Mouse (Mus musculus): Measurements from ENCODE around the gene Isoc2b. TPM values are rescaled to one million over a fixed set of nuclear protein-coding genes. Genes with fewer than 3 reads are reported as not detected.
A peak's percentile ranks its signal among the peaks of the same experiment; 100 is the strongest.
"Not testable (repeated sequence)": the region's sequence is repeated elsewhere in the genome, so short reads cannot be mapped to it uniquely, and the experiment has no call there.

Gene Isoc2b
- polyA plus RNA-seq, 1 experiment from 2014 or later, result 2.4 TPM

DNA sequence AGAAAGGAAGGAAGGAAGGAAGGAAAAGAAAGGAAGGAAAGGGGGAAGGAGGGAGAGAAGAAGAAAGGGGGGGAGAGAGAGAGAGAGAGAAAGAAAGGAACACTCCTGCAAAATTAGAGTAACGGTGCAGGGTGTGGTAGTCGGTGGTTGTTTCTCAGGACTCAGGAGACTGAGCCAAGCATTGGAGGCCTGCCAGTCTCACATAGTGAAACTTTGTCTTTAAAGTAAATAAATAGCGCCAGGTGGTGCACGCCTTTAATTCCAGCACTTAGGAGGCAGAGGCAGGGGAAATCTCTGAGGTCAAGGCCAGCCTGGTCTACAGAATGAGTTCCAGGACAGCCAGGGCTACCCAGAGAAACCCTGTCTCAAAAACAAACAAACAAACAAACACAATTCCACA, 16.6 kb upstream of the Isoc2b start:
- Histone ChIP-seq H3K9me3 (replicated peaks; ENCODE audit: control insufficient read depth, low read length) (no peaks in the 10 kb centered on the region), H3K4me2 (ENCODE audit: low read depth, low read length) (no peak overlapping the region), H3K4me3 (ENCODE audit: low read depth, low read length) (no peak overlapping the region), H3K27me3 (ENCODE audit: control insufficient read depth, insufficient read depth, low read length) (no peaks in the 10 kb centered on the region), H3K4me1 (ENCODE audit: control insufficient read depth, insufficient read depth, low read length) (no peaks in the 10 kb centered on the region), H3K27ac (replicated peaks; ENCODE audit: low read depth, low read length) (no peak overlapping the region), H3K9ac (replicated peaks; ENCODE audit: low read length) (no peak overlapping the region), H3K36me3 (replicated peaks; ENCODE audit: control insufficient read depth, insufficient read depth, low read depth, low read length) (no peaks in the 10 kb centered on the region)
- DNase-seq (ENCODE audit: low spot score) (no peak), ATAC-seq (replicated peaks; ENCODE audit: insufficient number of reproducible peaks, low FRiP score, low TSS enrichment, low read depth) (no peak)
- 70% methylated on average over 4 of the region's 4 CpGs for WGBS

DNA sequence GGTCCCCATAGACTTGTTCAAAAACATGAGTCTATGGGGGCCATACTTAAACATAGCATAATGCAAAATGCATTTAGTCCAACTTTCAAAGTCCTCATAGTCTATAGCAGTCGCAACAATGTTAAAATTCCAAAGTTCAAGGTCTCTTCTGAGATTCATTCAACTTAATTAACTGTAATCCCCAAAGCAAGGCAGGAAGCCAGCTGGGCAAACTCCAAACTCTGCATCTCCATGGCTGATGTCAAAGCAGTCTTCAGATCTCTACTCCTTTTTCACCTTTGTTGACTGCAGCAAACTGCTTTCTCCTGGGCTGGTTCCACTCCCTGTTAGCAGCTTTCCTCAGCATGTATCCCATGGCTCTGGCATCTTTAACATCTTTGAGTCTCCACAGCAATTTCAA, 9.0 kb upstream of the Isoc2b start:
- H3K9ac ChIP-seq (replicated peaks; ENCODE audit: low read length); H3K9me3 ChIP-seq (replicated peaks; ENCODE audit: control insufficient read depth, low read length); H3K27me3 ChIP-seq (ENCODE audit: control insufficient read depth, insufficient read depth, low read length); H3K4me2 ChIP-seq (ENCODE audit: low read depth, low read length); H3K4me1 ChIP-seq (ENCODE audit: control insufficient read depth, insufficient read depth, low read length); H3K36me3 ChIP-seq (replicated peaks; ENCODE audit: control insufficient read depth, insufficient read depth, low read depth, low read length); ATAC-seq (replicated peaks; ENCODE audit: insufficient number of reproducible peaks, low FRiP score, low TSS enrichment, low read depth); DNase-seq (ENCODE audit: low spot score); H3K4me3 ChIP-seq (ENCODE audit: low read depth, low read length); H3K27ac ChIP-seq (replicated peaks; ENCODE audit: low read depth, low read length): not testable (repeated sequence)
- WGBS, result 79% methylated on average over 1 of the region's 1 CpGs

DNA sequence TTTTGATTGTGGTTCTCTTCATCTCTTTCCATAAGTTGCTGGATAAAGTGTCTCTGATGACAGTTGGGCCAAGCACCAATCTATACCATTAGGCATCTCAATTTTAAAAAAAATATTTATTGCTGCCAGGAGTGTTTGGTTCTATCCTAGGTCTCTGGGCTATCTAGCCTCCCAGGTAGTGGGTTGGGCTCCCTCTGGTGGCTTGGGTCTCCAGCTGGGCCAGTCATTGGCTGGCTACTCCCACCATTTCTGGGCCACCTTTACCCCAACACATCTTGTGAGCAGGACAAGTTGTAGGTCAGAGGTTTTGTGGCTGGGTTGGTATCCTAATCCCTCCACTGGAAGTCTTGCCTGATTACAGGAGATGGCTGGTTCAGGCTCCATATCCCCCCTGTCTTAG, 8.1 kb upstream of the Isoc2b start:
- ATAC-seq (replicated peaks; ENCODE audit: insufficient number of reproducible peaks, low FRiP score, low TSS enrichment, low read depth), result no peak
- H3K27me3 ChIP-seq (ENCODE audit: control insufficient read depth, insufficient read depth, low read length), result no peaks in the 10 kb centered on the region
- DNase-seq (ENCODE audit: low spot score), result no peak
- no peaks in the 10 kb centered on the region for H3K36me3 ChIP-seq (replicated peaks; ENCODE audit: control insufficient read depth, insufficient read depth, low read depth, low read length)
- no peaks in the 10 kb centered on the region for H3K4me1 ChIP-seq (ENCODE audit: control insufficient read depth, insufficient read depth, low read length)
- H3K4me3 ChIP-seq (ENCODE audit: low read depth, low read length), result no peak overlapping the region
- no peak overlapping the region for H3K4me2 ChIP-seq (ENCODE audit: low read depth, low read length)
- H3K9me3 ChIP-seq (replicated peaks; ENCODE audit: control insufficient read depth, low read length), result no peaks in the 10 kb centered on the region
- H3K9ac ChIP-seq (replicated peaks; ENCODE audit: low read length), result no peak overlapping the region
- no peak overlapping the region for H3K27ac ChIP-seq (replicated peaks; ENCODE audit: low read depth, low read length)

DNA sequence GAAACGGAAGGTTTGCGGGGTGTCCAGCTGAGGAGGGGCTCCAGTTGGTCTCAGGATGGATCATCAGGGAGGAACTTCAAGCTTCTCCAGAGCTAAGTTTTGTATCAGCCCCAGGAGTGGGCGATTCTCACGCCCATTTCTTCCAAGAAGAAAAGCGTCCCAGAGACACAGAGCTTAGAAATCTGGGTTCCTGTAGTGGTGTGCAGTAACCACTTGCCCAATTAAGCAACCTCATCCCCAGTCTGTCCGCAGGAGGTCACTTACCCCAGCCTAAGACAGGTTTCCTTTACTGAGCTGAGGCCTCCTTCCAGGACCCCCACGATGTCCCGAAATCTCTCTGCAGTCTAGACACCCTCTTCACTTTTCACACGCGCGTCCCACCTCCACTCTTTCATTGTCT, 7.2 kb upstream of the Isoc2b start:
- H3K36me3 ChIP-seq (replicated peaks; ENCODE audit: control insufficient read depth, insufficient read depth, low read depth, low read length), result no peaks in the 10 kb centered on the region
- no peaks in the 10 kb centered on the region for H3K9me3 ChIP-seq (replicated peaks; ENCODE audit: control insufficient read depth, low read length)
- peak overlapping the region; percentile 43 for H3K4me3 ChIP-seq (ENCODE audit: low read depth, low read length)
- H3K27ac ChIP-seq (replicated peaks; ENCODE audit: low read depth, low read length), result no peak overlapping the region
- DNase-seq (ENCODE audit: low spot score), result no peak
- peak overlapping the region; percentile 69 for H3K4me2 ChIP-seq (ENCODE audit: low read depth, low read length)
- 0 out of 2 replicates have a peak overlapping the region, but pooled peaks have one; percentile 45 for H3K9ac ChIP-seq (replicated peaks; ENCODE audit: low read length)
- H3K27me3 ChIP-seq (ENCODE audit: control insufficient read depth, insufficient read depth, low read length), result no peaks in the 10 kb centered on the region
- H3K4me1 ChIP-seq (ENCODE audit: control insufficient read depth, insufficient read depth, low read length), result no peaks in the 10 kb centered on the region
- peak; percentile 22; the same call in 1 of the 2 replicates for ATAC-seq (replicated peaks; ENCODE audit: insufficient number of reproducible peaks, low FRiP score, low TSS enrichment, low read depth)
- WGBS, result 10% methylated on average over 11 of the region's 11 CpGs

DNA sequence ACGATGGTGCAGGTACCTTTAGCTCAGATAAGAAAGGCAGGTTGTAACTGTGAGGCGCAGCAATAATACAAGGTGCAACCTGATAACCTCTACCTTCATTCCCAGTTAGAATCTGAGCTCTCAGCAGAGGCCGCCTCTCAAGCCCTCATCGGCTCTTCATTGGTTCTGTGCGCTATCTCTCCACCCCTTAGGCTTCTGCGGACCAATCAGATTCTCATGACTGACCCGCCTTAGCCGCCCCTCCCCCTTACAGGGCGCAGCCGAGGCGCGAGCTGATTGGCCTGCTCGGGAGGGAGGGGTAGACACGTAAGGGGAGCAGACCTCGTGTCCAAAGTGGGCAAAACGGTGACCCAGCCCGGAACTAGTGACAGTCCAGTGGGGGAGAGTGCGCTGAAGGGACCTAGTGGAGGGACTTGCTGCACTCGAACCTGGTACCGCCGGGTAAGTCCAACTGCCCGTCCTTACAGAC, 6.7 kb upstream of the Isoc2b start, which contains the start of gene Isoc2a:
TSS of gene Isoc2a (plus strand) at position 401 of the 469 bp plus-strand sequence.
- H3K9me3 ChIP-seq (replicated peaks; ENCODE audit: control insufficient read depth, low read length), result no peaks in the 10 kb centered on the region
- no peaks in the 10 kb centered on the region for H3K27me3 ChIP-seq (ENCODE audit: control insufficient read depth, insufficient read depth, low read length)
- ATAC-seq (replicated peaks; ENCODE audit: insufficient number of reproducible peaks, low FRiP score, low TSS enrichment, low read depth), result peak; percentile 99
- H3K36me3 ChIP-seq (replicated peaks; ENCODE audit: control insufficient read depth, insufficient read depth, low read depth, low read length), result no peaks in the 10 kb centered on the region
- no peaks in the 10 kb centered on the region for H3K4me1 ChIP-seq (ENCODE audit: control insufficient read depth, insufficient read depth, low read length)
- peak within 1 kb of the TSS; percentile 69 for H3K4me2 ChIP-seq (ENCODE audit: low read depth, low read length)
- peak within 1 kb of the TSS; percentile 43 for H3K4me3 ChIP-seq (ENCODE audit: low read depth, low read length)
- under 1% methylated on average over 22 of the region's 22 CpGs for WGBS
- H3K27ac ChIP-seq (replicated peaks; ENCODE audit: low read depth, low read length), result no peak within 1 kb of the TSS
- DNase-seq (ENCODE audit: low spot score), result peak; percentile 96
- H3K9ac ChIP-seq (replicated peaks; ENCODE audit: low read length), result peak within 1 kb of the TSS; percentile 45; the same call in 1 of the 2 replicates

DNA sequence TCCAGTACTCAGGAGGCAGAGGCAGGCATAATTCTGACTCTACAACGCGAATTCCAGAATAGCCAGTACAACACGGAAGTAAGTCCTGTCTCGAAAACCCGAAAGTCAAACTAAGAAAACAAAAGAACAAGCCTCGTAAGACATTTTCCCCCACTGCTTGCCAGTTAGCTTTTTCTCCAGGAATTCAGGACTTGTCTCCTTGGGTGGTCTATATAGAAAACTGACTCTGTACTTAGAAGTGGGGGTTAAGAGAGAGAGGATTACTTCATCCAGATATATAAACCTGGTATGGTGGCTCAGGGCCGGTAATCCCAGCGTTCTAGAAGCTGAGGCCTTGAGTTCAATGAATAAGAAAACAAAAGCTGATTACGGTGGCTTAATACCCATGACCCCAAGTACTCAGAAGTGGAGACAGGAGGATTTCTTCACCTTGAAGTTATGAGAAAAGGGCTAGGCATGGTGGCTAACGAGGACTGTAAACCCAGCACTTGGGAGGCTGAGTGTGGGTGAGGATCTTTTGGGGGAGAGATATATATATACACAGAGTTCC, 3.4 kb downstream of the Isoc2b start:
- Histone ChIP-seq H3K9me3 (replicated peaks; ENCODE audit: control insufficient read depth, low read length) (no peaks in the 10 kb centered on the region), H3K4me1 (ENCODE audit: control insufficient read depth, insufficient read depth, low read length) (no peaks in the 10 kb centered on the region), H3K9ac (replicated peaks; ENCODE audit: low read length) (peak overlapping the region; percentile 52), H3K36me3 (replicated peaks; ENCODE audit: control insufficient read depth, insufficient read depth, low read depth, low read length) (no peaks in the 10 kb centered on the region), H3K4me3 (ENCODE audit: low read depth, low read length) (peak overlapping the region; percentile 48), H3K27ac (replicated peaks; ENCODE audit: low read depth, low read length) (no peak overlapping the region), H3K27me3 (ENCODE audit: control insufficient read depth, insufficient read depth, low read length) (no peaks in the 10 kb centered on the region), H3K4me2 (ENCODE audit: low read depth, low read length) (peak overlapping the region; percentile 37; the same call in 1 of the 2 replicates)
- 47% methylated on average over 10 of the region's 10 CpGs for WGBS
- DNase-seq (ENCODE audit: low spot score) (no peak), ATAC-seq (replicated peaks; ENCODE audit: insufficient number of reproducible peaks, low FRiP score, low TSS enrichment, low read depth) (no peak)

DNA sequence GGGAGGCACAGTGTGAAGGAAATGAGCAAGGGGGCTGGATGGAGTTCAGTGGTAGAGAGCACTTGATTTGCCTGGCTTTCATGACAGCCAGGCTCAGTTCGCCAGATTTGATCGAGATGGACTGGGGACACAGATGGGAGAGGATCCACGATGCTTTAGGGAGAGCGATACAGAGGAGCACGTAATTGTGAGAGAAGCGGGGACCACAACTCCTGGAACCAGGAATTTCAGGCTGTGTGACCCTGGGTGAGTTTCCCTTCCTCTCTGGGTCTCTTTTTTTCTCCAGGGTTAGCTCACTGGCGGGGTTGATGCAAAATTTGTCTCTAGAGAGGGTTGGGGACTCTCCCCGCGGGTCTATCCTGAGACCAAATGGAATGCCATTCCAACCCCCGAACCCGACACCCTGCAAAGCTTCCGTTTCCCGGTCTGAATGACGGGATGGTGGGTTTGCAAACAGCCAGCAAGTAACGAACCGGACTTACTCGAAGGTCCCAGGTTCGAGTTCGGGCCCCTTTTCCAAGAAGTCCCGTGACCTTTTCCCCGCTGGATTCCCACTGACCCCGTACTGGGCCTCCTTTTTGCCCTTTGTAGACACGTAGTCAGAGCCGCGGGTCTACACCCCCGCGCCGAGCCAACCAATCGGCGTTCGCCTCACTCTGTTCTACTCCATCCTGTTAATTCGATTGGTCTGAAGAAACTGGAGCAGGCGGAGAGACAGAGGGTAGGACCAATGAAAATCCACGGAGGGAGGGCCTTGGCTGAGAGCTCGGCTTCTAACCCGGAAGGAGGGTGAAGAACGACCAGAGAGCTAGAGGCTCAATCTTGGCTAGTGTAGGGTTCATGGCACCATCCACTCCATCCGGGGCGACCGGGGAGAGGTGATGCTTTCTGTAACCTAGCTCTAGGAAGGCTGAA, 4.2 kb downstream of the Isoc2b start:
- H3K27me3 ChIP-seq (ENCODE audit: control insufficient read depth, insufficient read depth, low read length), result no peaks in the 10 kb centered on the region
- H3K9me3 ChIP-seq (replicated peaks; ENCODE audit: control insufficient read depth, low read length), result no peaks in the 10 kb centered on the region
- 5% methylated on average over 40 of the region's 40 CpGs for WGBS
- H3K4me2 ChIP-seq (ENCODE audit: low read depth, low read length), result peak overlapping the region; percentile 55
- H3K36me3 ChIP-seq (replicated peaks; ENCODE audit: control insufficient read depth, insufficient read depth, low read depth, low read length), result no peaks in the 10 kb centered on the region
- H3K27ac ChIP-seq (replicated peaks; ENCODE audit: low read depth, low read length), result no peak overlapping the region
- ATAC-seq (replicated peaks; ENCODE audit: insufficient number of reproducible peaks, low FRiP score, low TSS enrichment, low read depth) (peak; percentile 100), DNase-seq (ENCODE audit: low spot score) (peak; percentile 97)
- H3K4me1 ChIP-seq (ENCODE audit: control insufficient read depth, insufficient read depth, low read length), result no peaks in the 10 kb centered on the region
- peak overlapping the region; percentile 48 for H3K4me3 ChIP-seq (ENCODE audit: low read depth, low read length)
- H3K9ac ChIP-seq (replicated peaks; ENCODE audit: low read length), result peak overlapping the region; percentile 63

DNA sequence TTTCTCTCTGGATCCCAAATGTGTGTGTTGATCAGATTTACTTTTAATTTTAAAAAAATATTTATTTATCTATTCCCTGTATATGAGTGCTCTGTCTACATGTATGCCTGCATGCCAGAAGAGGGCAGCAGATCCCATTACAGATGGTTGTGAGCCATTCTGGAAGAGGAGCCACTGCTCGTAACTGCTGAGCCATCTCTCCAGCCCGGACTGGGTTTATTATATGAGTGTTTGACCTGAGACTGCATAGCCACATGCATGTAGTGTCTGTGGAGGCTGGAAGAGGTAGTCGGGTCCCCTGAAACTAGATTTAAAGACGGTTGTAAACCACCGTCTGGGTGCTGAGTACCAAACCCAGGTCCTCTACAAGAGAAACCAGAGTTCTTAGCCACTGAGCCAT, 5.0 kb downstream of the Isoc2b start:
- Histone ChIP-seq H3K4me3 (ENCODE audit: low read depth, low read length) (peak overlapping the region; percentile 48; the same call in 1 of the 2 replicates), H3K9ac (replicated peaks; ENCODE audit: low read length) (no peak overlapping the region)

More for the DNA sequence above, 5.0 kb downstream of the Isoc2b start:
- Histone ChIP-seq H3K27me3 (ENCODE audit: control insufficient read depth, insufficient read depth, low read length) (no peaks in the 10 kb centered on the region), H3K9me3 (replicated peaks; ENCODE audit: control insufficient read depth, low read length) (no peaks in the 10 kb centered on the region), H3K4me1 (ENCODE audit: control insufficient read depth, insufficient read depth, low read length) (no peaks in the 10 kb centered on the region), H3K27ac (replicated peaks; ENCODE audit: low read depth, low read length) (no peak overlapping the region), H3K4me2 (ENCODE audit: low read depth, low read length) (no peak overlapping the region), H3K36me3 (replicated peaks; ENCODE audit: control insufficient read depth, insufficient read depth, low read depth, low read length) (no peaks in the 10 kb centered on the region)
- 49% methylated on average over 5 of the region's 5 CpGs for WGBS
- DNase-seq (ENCODE audit: low spot score) (peak; percentile 38), ATAC-seq (replicated peaks; ENCODE audit: insufficient number of reproducible peaks, low FRiP score, low TSS enrichment, low read depth) (no peak; the same call in 1 of the 2 replicates)

Measured in embryonic facial prominence, embryonic 11.5 days (tissue).